Mouse (Mus musculus): ENCODE measurements around the gene Ldb3.

- TF ChIP-seq CTCF (IDR thresholded peaks at IDR 0.05 in 2 of 3, conservative IDR thresholded peaks at IDR 0.05 in 1 of 3; ENCODE audit: control insufficient read depth in 1 of 3, insufficient read depth in 1 of 3, low read depth in 2 of 3, low read length in 3 of 3, poor library complexity in 1 of 3, severe bottlenecking in 1 of 3): no peak
- no peak for TF ChIP-seq POLR2A (IDR thresholded peaks at IDR 0.05; ENCODE audit: control insufficient read depth in 1 of 2, insufficient read depth in 1 of 2, low read depth in 1 of 2, low read length in 2 of 2, poor library complexity in 1 of 2)
- TF ChIP-seq SIN3A (IDR thresholded peaks at IDR 0.05; ENCODE audit: low read length): no peak
- TF ChIP-seq CHD2 (IDR thresholded peaks at IDR 0.05; ENCODE audit: low read length): no peak
- TF ChIP-seq NELFE (IDR thresholded peaks at IDR 0.05; ENCODE audit: low read depth, low read length): no peak
- no peak for TF ChIP-seq HCFC1 (IDR thresholded peaks at IDR 0.05; ENCODE audit: low read depth, low read length)
- no peak for TF ChIP-seq EP300 (IDR thresholded peaks at IDR 0.05; ENCODE audit: low read depth in 1 of 2, low read length in 2 of 2)
- no peak for TF ChIP-seq MYB (IDR thresholded peaks at IDR 0.05; ENCODE audit: low read depth, low read length)
- TF ChIP-seq TAL1 (IDR thresholded peaks at IDR 0.05; ENCODE audit: low read length): no peak
- no peak for TF ChIP-seq MXI1 (IDR thresholded peaks at IDR 0.05; ENCODE audit: low read depth, low read length)
- no peak for TF ChIP-seq E2F4 (IDR thresholded peaks at IDR 0.05; ENCODE audit: borderline replicate concordance, low read depth, low read length)
Measured at GRCm38 (mm10) chr14:34514120-34514519, 74.4 kb downstream of the Ldb3 start.
